Mouse (Mus musculus) T-cell, adult 66 days (primary cell): ENCODE data around the gene G6pd2. TPM values are rescaled to one million over a fixed set of nuclear protein-coding genes. Genes with fewer than 3 reads are reported as not detected.

Experiments
- total RNA-seq, 2 experiments: library from RNA; stranded (reverse); gene quantifications; 3 replicates in 1 of 2; 4 replicates in 1 of 2; pipeline ENCODE4 v1.2.4; 2023

G6pd2 gene
- total RNA-seq = not detected

GRCm38 (mm10) chr5:61808516-61808915 lies at the start of gene G6pd2:
TSS of gene G6pd2 (plus strand) at chr5:61808816.

